Mouse (Mus musculus) embryonic fibroblast, embryonic 13.5 days (primary cell): Measurements from ENCODE around the gene Tm6sf2.

Experiments used
- CTCF ChIP-seq: IDR thresholded peaks from 2 replicates; pipeline ENCODE4 v1.5.1; 2011; ENCODE audit warnings: mild to moderate bottlenecking, control low read depth, low read length, moderate library complexity, borderline replicate concordance; ENCODE audit not compliant: insufficient read depth
- POLR2A ChIP-seq: IDR thresholded peaks from 2 replicates; pipeline ENCODE4 v1.6.1; 2011; ENCODE audit warnings: low read depth, mild to moderate bottlenecking, control low read depth, low read length, moderate library complexity

DNA sequence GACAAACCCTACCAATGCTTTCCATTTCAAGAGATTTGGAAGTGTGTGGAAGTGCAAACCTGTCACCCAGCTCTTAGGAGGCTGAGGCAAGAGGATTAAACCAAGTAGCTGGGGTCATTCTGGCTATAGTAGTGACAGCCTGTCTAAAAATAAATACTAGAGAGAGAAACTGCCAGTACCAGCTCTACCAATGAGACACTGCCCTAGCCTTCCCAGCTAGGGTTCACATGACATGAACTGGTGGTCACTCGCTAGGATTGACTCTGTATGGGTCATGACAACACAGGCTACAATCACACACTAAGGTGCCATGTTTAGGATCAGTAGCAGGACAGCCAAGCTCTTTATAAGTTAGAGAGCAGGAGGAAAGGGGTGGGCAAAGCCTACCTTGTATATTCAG, 42.5 kb upstream of the Tm6sf2 start:
- TF ChIP-seq CTCF, result no peak
- TF ChIP-seq POLR2A, result no peak
